Comparison of ENCODE assay signal across 20 mouse cellular contexts in genomic region chr14:105392079-105392813, GRCm38 (mm10).
DNase-seq lines count a peak whose midpoint lies in the region; ATAC-seq and TF ChIP-seq lines count a peak whose summit lies in the region.
"Had no signal": no experiment of that assay in that cellular context is flagged by ENCODE, and none has a peak within 500 bp of the region (broad histone marks: within the 10 kb centered on the region; RNA-seq: fewer than 3 reads in every experiment).

No protein-coding gene starts in this region.

- H3K4me3 ChIP-seq in heart, embryonic 10.5 days, result peak overlapping the region; percentile 15; the same call in 1 of the 2 replicates
- no peak overlapping the region for H3K4me3 ChIP-seq in heart, embryonic 16.5 days (ENCODE audit: low read length)
- H3K4me3 ChIP-seq in lung, embryonic 15.5 days, result no peak overlapping the region
- no peak overlapping the region for H3K4me3 ChIP-seq in liver, embryonic 14.5 days (ENCODE audit: insufficient read depth in 1 of 2, low read depth in 2 of 2, low read length in 2 of 2)
- H3K4me3 ChIP-seq: hindbrain, embryonic 15.5 days; left cerebral cortex, adult 2 months; midbrain, embryonic 15.5 days; myocyte; neural tube, embryonic 13.5 days had no signal

- H3K4me2 ChIP-seq in heart, embryonic 16.5 days (ENCODE audit: low read depth, low read length), result peak overlapping the region; percentile 11; the same call in 1 of the 2 replicates
- peak overlapping the region; percentile 22; the same call in 1 of the 2 replicates for H3K4me2 ChIP-seq in lung, embryonic 15.5 days
- peak overlapping the region; percentile 6; the same call in 1 of the 2 replicates for H3K4me2 ChIP-seq in liver, embryonic 14.5 days (ENCODE audit: low read depth)
- H3K4me2 ChIP-seq: hindbrain, embryonic 15.5 days; midbrain, embryonic 15.5 days; neural tube, embryonic 13.5 days had no signal

- intact Hi-C loops in heart, postnatal 25 days (cut with DNase I), result loop anchor here (10.0 kb wide), 2 partner anchors 77 to 1113 kb away; no protein-coding TSS in a partner anchor

- ATAC-seq in heart, embryonic 16.5 days (replicated peaks; ENCODE audit: extremely low read depth, insufficient read depth, low FRiP score), result 0 out of 2 replicates have a peak, but pooled peaks have one; percentile 53
- peak; percentile 66; the same call in 1 of the 2 replicates for ATAC-seq in lung, embryonic 15.5 days (ENCODE audit: borderline replicate concordance, extremely low read depth, low FRiP score, low TSS enrichment)
- ATAC-seq in liver, embryonic 14.5 days (ENCODE audit: insufficient read depth), result no peak
- ATAC-seq: forebrain, embryonic 16.5 days; midbrain, embryonic 15.5 days; Patski had no signal

- H3K9ac ChIP-seq in heart, embryonic 16.5 days (ENCODE audit: low read length), result no peak overlapping the region
- no peak overlapping the region for H3K9ac ChIP-seq in lung, embryonic 15.5 days
- H3K9ac ChIP-seq in liver, embryonic 14.5 days (replicated peaks), result no peak overlapping the region
- H3K9ac ChIP-seq: hindbrain, embryonic 15.5 days; midbrain, embryonic 15.5 days; neural tube, embryonic 13.5 days had no signal

- no peak for TF ChIP-seq EP300 in liver, embryonic 14.5 days (IDR thresholded peaks at IDR 0.05; ENCODE audit: low read depth)

- 46% methylated on average over 21 of the region's 21 CpGs for WGBS in heart, embryonic 10.5 days
- WGBS in heart, embryonic 16.5 days, result 37% methylated on average over 21 of the region's 21 CpGs
- 50% methylated on average over 21 of the region's 21 CpGs for WGBS in lung, embryonic 15.5 days
- WGBS in liver, embryonic 14.5 days (ENCODE audit: insufficient replicate concordance), result 64% methylated on average over 21 of the region's 21 CpGs

- DNase-seq in heart, embryonic 10.5 days (ENCODE audit: low spot score), result no peak
- no peak for DNase-seq in heart, postnatal 25 days (ENCODE audit: low spot score)
- no peak for DNase-seq in heart, adult 8-10 months (ENCODE audit: low spot score)
- DNase-seq in lung, postnatal 14 days, result no peak
- DNase-seq in liver, embryonic 14.5 days (ENCODE audit: low read depth in 3 of 3, low spot score in 3 of 3), result no peak
- DNase-seq: adrenal gland, postnatal 36 days; cerebellum, adult 9-10 months; gastrocnemius, postnatal 14 days; kidney, adult 8-10 months; kidney, postnatal 10 days had no signal

- H3K9me3 ChIP-seq in heart, embryonic 10.5 days, result no peaks in the 10 kb centered on the region
- no peaks in the 10 kb centered on the region for H3K9me3 ChIP-seq in heart, embryonic 16.5 days (replicated peaks; ENCODE audit: control insufficient read depth, low read length)
- no peaks in the 10 kb centered on the region for H3K9me3 ChIP-seq in lung, embryonic 15.5 days
- no peaks in the 10 kb centered on the region for H3K9me3 ChIP-seq in liver, embryonic 14.5 days (ENCODE audit: control insufficient read depth, low read length)
- H3K9me3 ChIP-seq: hindbrain, embryonic 15.5 days; midbrain, embryonic 15.5 days; neural tube, embryonic 13.5 days had no signal

- H3K4me1 ChIP-seq in heart, embryonic 10.5 days, result peaks cover 33% of the 10 kb centered on the region
- H3K4me1 ChIP-seq in heart, embryonic 16.5 days (ENCODE audit: control insufficient read depth, insufficient read depth, low read length), result peaks cover 15% of the 10 kb centered on the region
- peaks cover 12% of the 10 kb centered on the region for H3K4me1 ChIP-seq in lung, embryonic 15.5 days
- no peaks in the 10 kb centered on the region for H3K4me1 ChIP-seq in liver, embryonic 14.5 days (replicated peaks; ENCODE audit: control insufficient read depth in 2 of 2, insufficient read depth in 2 of 2, low read length in 1 of 2)
- H3K4me1 ChIP-seq: hindbrain, embryonic 15.5 days; midbrain, embryonic 15.5 days; neural tube, embryonic 13.5 days had no signal

- TF ChIP-seq CTCF in liver, embryonic 14.5 days (IDR thresholded peaks at IDR 0.05; ENCODE audit: low read depth), result no peak

- H3K27me3 ChIP-seq in heart, embryonic 10.5 days (ENCODE audit: insufficient read depth, poor library complexity, severe bottlenecking), result 0 out of 2 replicates have a peak, but pooled peaks cover 5% of the 10 kb centered on the region
- H3K27me3 ChIP-seq in heart, embryonic 16.5 days (ENCODE audit: control insufficient read depth, insufficient read depth, low read length), result no peaks in the 10 kb centered on the region
- no peaks in the 10 kb centered on the region for H3K27me3 ChIP-seq in lung, embryonic 15.5 days
- no peaks in the 10 kb centered on the region for H3K27me3 ChIP-seq in liver, embryonic 14.5 days (ENCODE audit: control insufficient read depth, insufficient read depth, low read length)
- H3K27me3 ChIP-seq: hindbrain, embryonic 15.5 days; midbrain, embryonic 15.5 days; neural tube, embryonic 13.5 days had no signal

- H3K27ac ChIP-seq in heart, embryonic 10.5 days, result peak overlapping the region; percentile 70; the same call in 1 of the 2 replicates
- H3K27ac ChIP-seq in heart, embryonic 16.5 days (ENCODE audit: low read length), result no peak overlapping the region
- peak overlapping the region; percentile 4; the same call in 1 of the 2 replicates for H3K27ac ChIP-seq in lung, embryonic 15.5 days
- H3K27ac ChIP-seq in liver, embryonic 14.5 days, result no peak overlapping the region
- H3K27ac ChIP-seq: hindbrain, embryonic 15.5 days; left cerebral cortex, adult 2 months; macrophage; midbrain, embryonic 15.5 days; neural tube, embryonic 13.5 days had no signal

- no peaks in the 10 kb centered on the region for H3K36me3 ChIP-seq in heart, embryonic 10.5 days
- H3K36me3 ChIP-seq in heart, embryonic 16.5 days (ENCODE audit: control insufficient read depth, insufficient read depth), result no peaks in the 10 kb centered on the region
- H3K36me3 ChIP-seq in lung, embryonic 15.5 days, result no peaks in the 10 kb centered on the region
- no peaks in the 10 kb centered on the region for H3K36me3 ChIP-seq in liver, embryonic 14.5 days (replicated peaks; ENCODE audit: control insufficient read depth, insufficient read depth, low read depth)
- H3K36me3 ChIP-seq: hindbrain, embryonic 15.5 days; midbrain, embryonic 15.5 days; neural tube, embryonic 13.5 days had no signal

Comparison
In these comparisons a context has a peak if more than half of its experiments do, and no peak if none do; other contexts are left out.
1. H3K27ac ChIP-seq: peak in heart, embryonic 10.5 days (single experiment) and lung, embryonic 15.5 days (single experiment); none in heart, embryonic 16.5 days (single experiment) and liver, embryonic 14.5 days (single experiment).
2. Peak in every context shown above with its lines, with median percentiles within 50 percentile points of each other: H3K4me2 ChIP-seq.